Mouse (Mus musculus) kidney, postnatal 25 days (tissue): Measurements from ENCODE around the gene Fam111a.

Experiments
- DNase-seq, 2 experiments: peaks; one replicate each; pipeline ENCODE4 v3.0.0; 2021; ENCODE audit warnings: mixed read lengths in 2 of 2

Fam111a gene

GRCm38 (mm10) chr19:12564197-12564596, 18.7 kb downstream of the Fam111a start:
- no peak for DNase-seq

- DNase-seq = no peak
Observed at GRCm38 (mm10) chr19:12567011-12567410, 21.5 kb downstream of the Fam111a start.

GRCm38 (mm10) chr19:12570866-12571265, 25.3 kb downstream of the Fam111a start:
- DNase-seq = no peak

GRCm38 (mm10) chr19:12571687-12572086, 26.1 kb downstream of the Fam111a start:
- no peak for DNase-seq

- no peak for DNase-seq
Observed at GRCm38 (mm10) chr19:12572614-12573265, 27.2 kb downstream of the Fam111a start.

- DNase-seq = peak; percentile 90 to 94
Observed at GRCm38 (mm10) chr19:12573266-12574011, 27.9 kb downstream of the Fam111a start.

GRCm38 (mm10) chr19:12574012-12574407, 28.5 kb downstream of the Fam111a start:
- DNase-seq = peak in 1 of 2 experiments; percentile 22

- no peak for DNase-seq
Observed at GRCm38 (mm10) chr19:12575107-12575506, 29.6 kb downstream of the Fam111a start.

GRCm38 (mm10) chr19:12575514-12575913, 30.0 kb downstream of the Fam111a start:
- no peak for DNase-seq

GRCm38 (mm10) chr19:12576639-12577038, 31.1 kb downstream of the Fam111a start:
- no peak for DNase-seq

- no peak for DNase-seq
Observed at GRCm38 (mm10) chr19:12585310-12585709, 39.8 kb downstream of the Fam111a start.

GRCm38 (mm10) chr19:12591908-12592307, 46.4 kb downstream of the Fam111a start:
- DNase-seq = peak; percentile 67 to 78

GRCm38 (mm10) chr19:12595135-12595529, 49.6 kb downstream of the Fam111a start:
- DNase-seq = no peak

GRCm38 (mm10) chr19:12595530-12596289, 50.2 kb downstream of the Fam111a start:
- peak; percentile 85 to 90 for DNase-seq

- peak; percentile 23 to 69 for DNase-seq
Observed at GRCm38 (mm10) chr19:12596290-12597072, 50.9 kb downstream of the Fam111a start.

- DNase-seq = peak; percentile 65 to 78
Observed at GRCm38 (mm10) chr19:12597073-12597405, 51.5 kb downstream of the Fam111a start.

- DNase-seq = peak in 1 of 2 experiments; percentile 16
Observed at GRCm38 (mm10) chr19:12598674-12599073, 53.1 kb downstream of the Fam111a start.

- no peak for DNase-seq
Observed at GRCm38 (mm10) chr19:12599674-12600073, 54.1 kb downstream of the Fam111a start, which contains the start of gene Gm4952. Gene Gm4952, plus strand, starts transcription at chr19:12599974.

- no peak for DNase-seq
Observed at GRCm38 (mm10) chr19:12600684-12601480, 55.3 kb downstream of the Fam111a start.

- peak; percentile 59 to 71 for DNase-seq
Observed at GRCm38 (mm10) chr19:12608336-12608735, 62.8 kb downstream of the Fam111a start.

- DNase-seq = no peak
Observed at GRCm38 (mm10) chr19:12613646-12614045, 68.1 kb downstream of the Fam111a start.

GRCm38 (mm10) chr19:12633176-12633575, 87.6 kb downstream of the Fam111a start, which contains the start of gene Glyat:
Gene Glyat, plus strand, starts transcription at chr19:12633308.
- peak; percentile 55 for DNase-seq
